Mouse (Mus musculus) liver, adult (tissue): ENCODE results near the gene Gdf2.

ENCODE experiments used
- GATA4 ChIP-seq: IDR thresholded peaks from 2 replicates; pipeline ENCODE4 v1.6.1; 2014; ENCODE audit warnings: mild to moderate bottlenecking, low read length; ENCODE audit not compliant: insufficient replicate concordance

Gene Gdf2

DNA sequence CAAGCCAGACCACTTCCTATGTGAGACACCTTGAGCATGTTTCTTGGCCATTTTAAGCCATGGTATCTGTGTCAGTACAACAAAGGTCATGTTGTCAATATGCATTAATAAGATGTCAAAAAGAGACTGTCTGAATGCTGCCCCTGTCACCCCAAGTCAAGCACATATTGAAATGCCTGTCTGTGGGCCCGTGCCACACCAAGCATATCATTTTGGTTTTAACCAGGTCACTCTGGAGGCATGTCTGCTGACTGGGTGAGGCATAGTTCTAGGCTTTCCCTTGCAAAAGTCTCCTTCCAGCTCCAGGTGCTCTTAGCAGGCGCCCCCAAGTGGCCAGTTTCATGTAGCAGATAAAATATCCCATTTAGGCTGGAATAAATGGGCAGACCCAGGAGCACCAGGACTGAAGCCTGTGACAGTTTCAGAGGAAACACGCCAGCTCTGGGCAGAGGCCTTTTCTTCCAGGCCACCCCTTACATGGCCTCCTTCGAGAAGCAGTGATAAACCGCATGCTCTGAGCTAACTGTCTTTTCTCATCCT is 7.0 kb upstream of the Gdf2 start:
- TF ChIP-seq GATA4 = no peak

DNA sequence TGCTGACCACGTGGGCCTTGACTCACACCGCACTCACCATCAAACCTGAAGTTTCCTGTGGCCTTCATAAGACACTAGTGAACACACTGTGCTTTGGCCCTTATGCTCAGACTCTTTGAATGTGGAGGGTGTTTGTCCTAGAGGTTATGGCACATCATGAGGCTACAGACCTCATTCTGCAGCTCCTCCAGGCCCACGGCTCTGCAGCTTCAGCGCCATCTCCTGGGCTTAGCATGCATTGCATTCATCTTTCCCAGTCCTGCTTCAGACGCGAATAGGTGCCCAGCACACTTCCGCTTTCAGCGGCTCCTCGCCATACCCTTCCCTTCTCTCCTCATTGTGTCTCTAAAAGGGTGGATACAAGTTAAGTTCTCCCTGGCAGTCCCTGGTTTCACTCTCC is 1.7 kb upstream of the Gdf2 start:
- no peak for TF ChIP-seq GATA4

DNA sequence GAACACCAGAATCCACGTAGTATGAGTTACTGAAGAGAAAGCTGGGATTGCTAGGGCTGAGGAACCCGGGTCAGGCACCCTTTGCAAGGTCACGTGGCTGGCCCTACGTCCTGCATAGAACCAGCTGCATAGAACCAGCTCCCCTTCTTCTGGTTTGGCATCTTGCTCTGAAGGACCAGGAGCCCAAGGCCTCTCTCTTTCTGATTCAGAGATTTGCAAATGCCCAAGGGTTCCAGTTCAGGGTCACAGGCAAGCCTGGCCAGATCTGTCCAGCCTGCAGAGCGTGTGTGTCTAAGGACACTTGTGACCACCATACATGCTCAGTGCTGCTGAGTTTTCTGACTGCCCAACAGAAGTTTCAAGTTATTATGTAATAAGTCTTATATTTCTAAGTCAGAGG is 1.4 kb downstream of the Gdf2 start:
- TF ChIP-seq GATA4 = no peak

DNA sequence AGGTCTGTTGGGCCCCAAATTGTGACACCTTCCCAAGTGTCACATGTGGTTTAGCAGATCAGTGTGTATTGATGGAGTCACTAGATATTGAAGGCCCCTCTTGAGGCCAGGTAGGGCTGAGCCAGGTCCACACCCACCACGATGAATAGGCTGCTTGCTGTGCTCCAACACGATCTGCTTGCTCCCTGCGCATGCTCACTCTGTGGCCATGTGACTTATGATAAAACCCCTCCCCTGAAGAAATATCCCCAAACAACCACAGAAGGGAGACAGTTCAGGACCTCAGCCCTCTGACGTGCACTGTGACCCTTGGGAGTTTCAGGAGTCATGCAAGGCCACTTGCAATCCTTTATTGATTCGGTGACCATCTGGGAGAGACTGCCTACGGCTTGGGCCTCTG is 5.3 kb downstream of the Gdf2 start:
- TF ChIP-seq GATA4 = no peak

DNA sequence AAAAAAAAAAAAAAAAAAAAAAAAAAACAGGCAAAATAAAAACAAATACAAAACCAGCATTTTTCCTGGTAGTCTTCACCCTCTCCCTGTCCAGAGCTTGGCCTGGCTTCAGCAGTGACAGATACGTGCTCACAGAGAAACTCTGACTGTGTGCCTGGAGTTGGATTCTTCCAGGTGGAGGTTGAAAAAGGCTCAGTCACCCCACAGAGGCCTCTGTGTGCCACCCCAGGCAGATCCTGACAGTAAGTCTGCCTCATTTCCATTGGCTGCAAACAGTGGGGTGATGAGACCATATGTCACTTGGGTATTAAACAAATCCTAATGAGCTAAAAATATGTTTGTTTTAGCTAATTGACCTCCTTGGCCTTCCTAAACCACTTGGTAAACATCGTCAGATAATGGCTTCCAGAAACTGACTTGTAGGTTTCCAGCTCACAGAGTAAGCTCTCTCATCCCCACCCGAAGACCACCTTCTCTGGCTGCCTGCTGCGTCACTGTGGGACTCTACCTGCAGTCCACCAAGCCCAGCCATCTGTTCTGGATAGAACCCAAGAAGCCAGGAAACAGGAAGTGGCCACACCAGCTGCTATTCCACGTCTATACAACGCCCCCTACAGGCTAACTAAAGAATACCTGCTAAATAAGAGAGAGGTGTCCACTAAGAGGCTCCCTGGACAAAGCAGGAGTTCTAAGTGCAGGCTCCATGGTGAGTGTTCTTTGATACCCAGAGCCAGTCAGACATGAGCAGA is 11.6 kb downstream of the Gdf2 start:
- TF ChIP-seq GATA4 = no peak

DNA sequence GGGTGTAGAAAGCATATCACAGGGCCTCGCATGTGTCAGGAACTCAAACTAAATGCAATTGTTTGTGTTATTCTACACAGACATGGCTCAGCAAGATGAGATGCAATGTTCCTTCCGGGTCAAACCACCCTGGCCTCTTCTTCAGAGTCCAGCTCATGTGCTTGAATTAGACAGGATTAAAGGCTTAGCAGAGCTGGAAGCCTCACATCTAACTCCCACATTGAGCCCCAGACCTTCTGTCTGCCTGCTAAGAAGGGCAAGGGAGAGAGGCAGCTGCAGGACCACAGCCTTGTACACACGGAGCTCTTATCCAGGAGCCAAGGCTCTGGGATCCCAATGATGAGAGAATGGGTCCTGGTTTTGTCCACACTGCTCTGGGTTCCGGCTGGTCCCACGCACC is 12.9 kb downstream of the Gdf2 start, which contains the start of gene Rbp3:
Gene Rbp3 (plus strand): TSS at position 243 of the 400 bp plus-strand sequence.
- no peak for TF ChIP-seq GATA4

DNA sequence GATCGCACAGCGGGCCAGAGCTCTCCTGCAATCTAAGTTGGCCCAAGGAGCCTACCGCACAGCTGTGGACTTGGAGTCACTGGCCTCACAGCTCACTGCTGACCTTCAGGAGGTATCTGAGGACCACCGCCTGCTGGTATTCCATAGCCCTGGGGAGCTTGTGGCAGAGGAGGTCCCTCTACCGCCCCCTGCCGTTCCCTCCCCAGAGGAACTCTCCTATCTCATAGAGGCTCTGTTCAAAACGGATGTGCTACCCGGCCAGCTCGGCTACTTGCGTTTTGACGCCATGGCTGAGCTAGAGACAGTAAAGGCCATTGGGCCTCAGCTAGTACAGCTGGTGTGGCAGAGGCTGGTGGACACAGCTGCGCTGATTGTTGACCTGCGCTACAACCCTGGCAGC is 15.2 kb downstream of the Gdf2 start:
- no peak for TF ChIP-seq GATA4

DNA sequence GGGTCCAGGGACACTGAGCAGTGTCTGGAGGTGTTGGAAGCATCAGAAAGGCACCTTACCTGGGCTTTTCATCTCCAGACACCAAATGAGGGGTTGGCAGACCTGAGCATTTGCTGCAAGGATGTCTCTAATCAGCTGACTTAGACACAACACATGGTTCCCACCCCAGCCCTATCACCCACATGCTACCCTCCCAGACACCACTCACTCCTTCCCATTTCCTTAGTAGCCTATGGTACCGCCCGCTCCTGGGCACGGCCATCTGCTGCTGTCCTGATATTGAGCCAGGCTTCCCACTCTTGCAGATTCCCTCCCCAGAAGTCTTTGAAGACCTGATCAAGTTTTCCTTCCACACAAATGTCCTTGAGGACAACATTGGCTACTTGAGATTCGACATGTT is 17.3 kb downstream of the Gdf2 start:
- no peak for TF ChIP-seq GATA4

DNA sequence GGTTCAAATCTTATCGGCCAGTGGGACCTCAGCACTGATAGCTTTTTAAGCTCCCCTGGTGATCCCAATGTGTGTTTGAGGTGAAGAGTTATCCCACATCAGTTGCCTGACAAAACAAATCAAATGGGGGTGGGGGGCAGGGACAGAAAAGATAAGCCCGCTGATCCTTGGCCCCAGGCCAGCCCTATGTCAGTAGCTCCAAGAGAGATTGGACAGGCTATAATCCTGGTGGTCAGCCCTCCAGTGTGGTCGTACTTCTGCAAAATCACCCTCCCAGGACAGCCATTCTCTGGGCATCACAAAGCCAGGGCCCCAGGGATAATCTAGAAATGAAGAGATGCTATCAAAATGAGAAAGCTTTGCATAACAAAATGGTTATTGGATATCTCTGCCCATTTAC is 18.0 kb downstream of the Gdf2 start:
- TF ChIP-seq GATA4 = no peak

DNA sequence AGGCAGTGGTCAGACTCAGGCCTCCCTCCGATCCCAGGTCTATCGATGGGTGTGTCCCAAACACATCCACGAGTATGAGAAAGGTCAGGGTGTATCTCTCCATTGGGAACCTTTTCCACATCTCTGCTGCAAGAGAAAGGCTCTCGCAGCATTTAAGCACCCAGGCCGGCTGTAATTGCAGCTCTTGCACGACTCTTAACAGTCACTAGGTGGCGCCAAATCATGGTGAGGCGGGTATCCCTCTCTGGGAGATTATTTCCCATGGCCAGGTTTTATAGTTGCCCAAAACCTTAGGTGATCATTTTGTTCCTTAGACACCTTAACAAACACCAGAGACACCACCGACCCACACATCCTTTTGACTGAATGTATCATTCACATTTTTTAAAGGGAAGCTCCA is 18.5 kb downstream of the Gdf2 start:
- TF ChIP-seq GATA4 = no peak

DNA sequence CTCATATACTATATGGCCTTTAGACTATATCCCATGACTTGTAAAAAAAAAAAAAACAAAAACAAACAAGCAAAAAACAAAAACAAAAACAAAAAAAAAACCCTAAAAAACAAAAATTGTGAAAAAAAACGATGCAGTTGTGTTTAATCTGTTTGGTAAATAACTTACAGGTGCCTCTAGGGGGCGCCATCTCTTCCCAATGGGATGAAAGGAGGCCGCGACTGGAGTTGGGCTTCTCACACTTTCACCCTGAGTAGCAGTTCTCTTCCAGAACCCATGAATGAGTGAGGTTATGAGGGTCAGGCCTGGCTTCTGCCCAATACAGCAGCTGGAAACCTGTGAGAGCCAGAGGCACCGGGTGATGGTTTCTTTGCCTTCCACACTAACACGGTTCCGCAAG is 24.8 kb downstream of the Gdf2 start:
- TF ChIP-seq GATA4 = no peak

DNA sequence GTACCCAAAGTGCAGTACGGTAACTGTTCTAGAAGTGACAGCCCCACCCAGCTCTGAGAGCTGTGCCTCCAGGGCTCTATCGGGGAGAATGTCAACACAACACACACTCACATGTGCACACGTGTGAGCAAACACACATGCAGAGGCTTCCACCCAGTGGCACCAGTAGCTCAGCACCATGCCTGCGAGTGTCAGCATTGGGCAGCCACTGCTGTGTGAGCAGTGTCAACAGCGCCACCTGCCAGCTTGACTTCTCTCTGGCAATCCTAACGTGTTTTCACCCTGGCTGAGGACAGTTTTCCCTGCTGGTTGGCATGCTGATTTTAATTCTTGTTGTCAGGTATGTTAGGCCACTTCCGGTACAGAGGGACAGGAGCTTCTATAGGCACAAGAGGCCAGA is 31.8 kb downstream of the Gdf2 start:
- no peak for TF ChIP-seq GATA4

DNA sequence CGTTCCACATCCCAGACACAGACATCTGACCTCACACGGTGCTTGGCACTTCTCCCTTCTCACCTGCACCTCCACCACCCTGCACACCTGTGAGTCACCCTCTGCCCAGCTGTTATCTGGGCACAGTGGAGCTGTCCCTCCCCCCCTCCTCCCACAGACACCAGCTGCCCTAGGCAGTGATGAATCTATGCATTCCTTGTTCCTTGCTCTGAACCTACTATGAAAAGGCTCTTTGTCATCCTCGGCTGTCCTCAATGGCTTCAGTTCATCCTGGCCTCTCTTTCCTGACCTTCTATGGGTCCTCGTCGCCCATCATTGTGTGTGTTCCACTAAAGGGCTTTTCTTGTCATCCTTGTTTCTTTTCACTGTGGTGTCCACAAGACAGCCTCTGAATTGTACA is 33.9 kb downstream of the Gdf2 start:
- no peak for TF ChIP-seq GATA4

DNA sequence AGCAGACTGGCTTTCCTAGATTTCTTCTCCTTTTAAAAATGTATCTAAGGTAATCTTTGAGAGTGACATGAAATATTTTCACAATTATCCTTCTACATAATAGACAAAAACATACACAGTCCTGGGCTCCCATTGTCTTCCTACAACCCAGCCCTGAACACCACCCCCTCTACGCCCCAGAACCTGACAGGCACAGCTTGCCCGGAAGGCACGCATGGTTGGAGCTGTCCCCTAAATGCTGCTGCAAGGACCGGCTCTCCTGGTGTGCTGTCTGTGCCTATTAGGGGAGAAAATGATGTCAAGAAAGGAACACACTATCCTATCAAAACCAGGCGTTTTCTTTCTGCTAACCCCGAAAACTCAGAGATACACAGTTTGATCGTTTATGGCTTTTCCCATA is 36.9 kb downstream of the Gdf2 start:
- no peak for TF ChIP-seq GATA4

DNA sequence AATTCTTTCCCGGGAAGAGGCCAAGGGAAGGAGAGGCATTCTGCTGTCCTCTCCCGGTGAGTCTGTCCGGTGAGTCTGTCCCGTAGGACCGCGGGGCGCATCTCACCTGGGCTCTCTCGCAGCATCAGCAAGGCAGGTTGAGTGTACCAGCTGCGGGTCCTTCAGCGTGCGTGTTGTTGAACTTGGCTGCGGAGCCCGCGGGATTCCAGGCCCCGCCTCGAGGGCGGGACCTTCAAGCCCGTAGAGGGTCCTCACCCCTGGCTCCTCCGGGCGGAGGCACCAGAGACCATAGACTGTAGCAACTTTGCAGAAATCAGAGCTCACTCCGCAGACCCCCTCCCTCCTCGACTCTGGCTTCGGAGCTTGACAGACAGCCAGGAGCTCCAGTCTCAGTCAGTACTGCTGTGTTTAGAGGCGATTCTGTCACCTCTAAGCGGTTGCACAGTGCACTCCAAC is 37.8 kb downstream of the Gdf2 start, which contains the start of gene Zfp488:
Gene Zfp488 (minus strand): TSS at position 161 of the 456 bp plus-strand sequence.
- TF ChIP-seq GATA4 = no peak

DNA sequence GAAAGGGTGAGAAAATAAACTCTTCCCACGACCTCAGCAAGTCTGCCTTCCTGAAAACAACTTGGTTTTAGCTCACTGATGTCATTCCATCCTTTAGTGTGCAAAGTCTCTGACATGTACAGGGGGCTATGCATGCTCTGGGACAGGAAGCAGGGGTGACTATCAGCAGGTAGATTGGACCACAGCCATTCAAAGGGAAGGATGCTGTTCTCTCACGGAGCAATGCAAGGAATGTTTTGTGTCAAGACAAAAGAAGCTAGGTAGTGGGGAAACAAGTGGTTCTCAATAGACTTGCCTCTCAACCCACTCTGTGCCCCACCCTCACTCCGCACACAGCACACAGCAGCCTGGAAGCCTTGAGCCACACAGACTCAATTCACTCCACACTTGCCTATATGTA is 48.4 kb downstream of the Gdf2 start:
- no peak for TF ChIP-seq GATA4

DNA sequence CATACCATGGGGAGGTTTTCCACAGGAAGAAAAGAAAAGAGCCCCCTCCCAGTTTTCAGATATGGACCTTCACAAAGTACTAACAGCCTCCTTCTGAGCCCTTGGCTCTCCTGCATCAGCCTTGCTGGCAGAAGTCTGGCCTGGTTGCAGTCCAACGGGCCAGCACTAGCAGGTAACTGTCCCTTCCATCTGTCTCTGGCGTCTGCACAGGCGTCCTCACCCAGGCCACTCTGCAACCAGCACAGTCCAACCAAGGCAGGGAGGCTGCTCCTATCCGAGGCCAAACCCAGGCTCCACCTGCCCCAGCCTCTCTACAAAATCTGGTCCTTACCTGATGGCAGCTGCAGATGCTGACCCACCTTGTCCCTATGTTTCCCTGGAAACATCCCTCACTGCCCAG is 51.1 kb downstream of the Gdf2 start:
- no peak for TF ChIP-seq GATA4
